Mouse (Mus musculus) heart, adult 2 months (tissue): Measurements from ENCODE around the gene Heatr4. TPM values are rescaled to one million over a fixed set of nuclear protein-coding genes. Genes with fewer than 3 reads are reported as not detected.
"Not testable (repeated sequence)": the region's sequence is repeated elsewhere in the genome, so short reads cannot be mapped to it uniquely, and the experiment has no call there.

Experiments
- DNase-seq, 2 experiments: peaks; one replicate each; pipeline ENCODE4 v3.0.0; 2021
- H3K27ac ChIP-seq: fragments of 200-600 bp; 2 replicates; pipeline ENCODE4 v1.8.1; 2022
- H3K27me3 ChIP-seq: fragments of 200-500 bp; 2 replicates; pipeline ENCODE4 v1.6.1; 2012; ENCODE audit warnings: mild to moderate bottlenecking, low read length, inconsistent platforms, mixed read lengths; ENCODE audit not compliant: control insufficient read depth, insufficient read depth
- H3K36me3 ChIP-seq: fragments of 200-500 bp; 2 replicates; pipeline ENCODE4 v1.6.1; 2012; ENCODE audit warnings: low read length, inconsistent platforms; ENCODE audit not compliant: control insufficient read depth, insufficient read depth
- H3K4me1 ChIP-seq: fragments of 200-500 bp; 2 replicates; pipeline ENCODE4 v1.6.1; 2011; ENCODE audit warnings: low read length; ENCODE audit not compliant: control insufficient read depth, insufficient read depth
- H3K4me3 ChIP-seq: fragments of 200-600 bp; 2 replicates; pipeline ENCODE4 v1.8.1; 2022
- H3K79me2 ChIP-seq: fragments of 200-500 bp; replicated peaks from 2 replicates; pipeline ENCODE4 v1.6.1; 2012; ENCODE audit warnings: mild to moderate bottlenecking, inconsistent platforms, low read length, moderate library complexity, mixed read lengths; ENCODE audit not compliant: control insufficient read depth, insufficient read depth
- H3K9ac ChIP-seq: fragments of 200-500 bp; 2 replicates; pipeline ENCODE4 v1.6.1; 2012; ENCODE audit warnings: low read depth, mild to moderate bottlenecking, control low read depth, inconsistent platforms, low read length, mixed read lengths
- CTCF ChIP-seq: fragments of 200-600 bp; IDR thresholded peaks from 2 replicates; pipeline ENCODE4 v1.8.1; 2022; ENCODE audit warnings: antibody characterized with exemption, mild to moderate bottlenecking, moderate library complexity
- EP300 ChIP-seq: fragments of 200-500 bp; IDR thresholded peaks from 2 replicates; pipeline ENCODE4 v1.6.1; 2011; ENCODE audit warnings: low read depth, low read length, control low read depth; ENCODE audit not compliant: insufficient read depth
- POLR2A ChIP-seq: fragments of 200-500 bp; IDR thresholded peaks from 2 replicates; pipeline ENCODE4 v1.6.1; 2011; ENCODE audit warnings: mild to moderate bottlenecking, low read depth, low read length, control low read depth; ENCODE audit not compliant: insufficient read depth
- WGBS: fragments of 180-500 bp; shearing (Covaris S2); methylation state at CpG from one replicate; pipeline ENCODE4 v1.1.7; 2018; 5-methylcytosine and 5-hydroxymethylcytosine counted together
- intact Hi-C: fragments of 180-260 bp; cut with DNase I; formaldehyde crosslinking; loops from one replicate; pipeline ENCODE4 v1.15.1; 2025
- polyA plus RNA-seq: library from polyadenylated mRNA; depleted of rRNA; stranded (reverse); fragments of >200 nt; gene quantifications from 2 replicates; pipeline ENCODE4 v1.2.3, GENCODE M21; 2012
- total RNA-seq, 2 experiments: library from RNA; stranded (reverse); gene quantifications; 2 replicates each; pipeline ENCODE4 v1.2.3; 2021

Heatr4 gene
- total and polyA plus RNA-seq, 3 experiments, result not detected

DNA sequence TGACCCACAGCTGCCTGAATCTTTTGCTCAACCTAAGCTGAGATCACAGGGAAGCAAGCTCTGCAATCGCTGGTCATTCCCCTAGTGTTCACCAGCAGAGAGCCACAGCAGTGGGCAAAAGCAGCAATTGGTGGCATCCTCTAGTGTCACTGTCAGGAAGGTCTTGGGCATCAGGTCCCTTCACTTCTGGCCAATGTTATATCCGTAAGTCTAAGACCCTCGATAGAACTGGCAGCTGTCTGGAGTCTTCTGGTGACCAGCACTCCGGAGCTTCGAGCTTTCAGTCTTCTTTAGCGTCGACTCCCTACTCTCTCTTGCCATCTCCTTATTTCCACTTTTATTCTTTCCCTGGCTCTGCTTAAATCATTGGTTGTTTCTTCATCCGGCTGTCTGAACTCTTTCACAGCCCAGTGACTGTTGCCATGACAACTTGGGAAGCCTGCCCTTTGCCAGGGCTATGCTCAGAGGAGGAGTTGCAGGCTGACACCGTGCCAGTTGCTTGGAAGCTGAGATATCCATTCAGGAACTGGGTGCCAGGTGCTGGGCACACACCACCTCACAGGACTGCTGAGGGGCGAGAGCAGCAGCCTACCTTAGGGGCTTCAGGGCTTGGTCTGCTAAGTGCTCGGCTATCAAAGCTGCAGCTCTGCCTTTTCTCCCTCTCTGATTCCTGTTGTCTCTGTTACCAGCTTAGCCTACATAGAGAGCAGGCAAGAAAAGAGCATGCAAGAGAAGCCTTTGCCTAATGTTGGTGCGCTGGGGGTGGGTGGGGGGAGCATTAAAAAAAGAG lies 26.8 kb upstream of the Heatr4 start:
- Histone ChIP-seq H3K27ac (no peak overlapping the region), H3K36me3 (no peaks in the 10 kb centered on the region), H3K4me3 (no peak overlapping the region), H3K79me2 (no peaks in the 10 kb centered on the region), H3K27me3 (no peaks in the 10 kb centered on the region), H3K9ac (no peak overlapping the region), H3K4me1 (peaks cover 2% of the 10 kb centered on the region)
- DNase-seq, result peak; percentile 55 to 72
- TF ChIP-seq POLR2A (no peak), EP300 (no peak), CTCF (no peak)
- WGBS, result 45% methylated on average over 12 of the region's 12 CpGs
- intact Hi-C loops, result no loop called here

DNA sequence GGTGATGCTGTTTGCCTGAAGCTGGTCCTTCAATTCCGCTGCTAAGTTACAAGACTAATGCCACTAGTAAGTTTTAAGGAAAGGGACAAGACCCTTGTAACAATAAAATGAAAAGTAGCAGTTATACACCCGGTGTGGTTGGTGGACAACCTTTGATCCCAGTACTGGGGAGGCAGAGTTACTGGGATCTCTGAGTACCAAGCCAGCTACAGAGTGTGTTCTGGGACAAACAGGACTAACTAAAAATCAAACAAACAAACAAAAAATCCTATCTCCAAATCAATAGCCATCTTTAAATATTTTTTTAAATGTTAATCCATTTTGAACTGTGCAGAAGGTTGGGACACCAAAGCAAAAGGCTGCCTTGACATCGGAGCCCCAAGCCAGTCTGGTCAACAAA lies 25.5 kb upstream of the Heatr4 start:
- WGBS, result 89% methylated on average over 3 of the region's 3 CpGs
- TF ChIP-seq EP300, result no peak
- TF ChIP-seq CTCF, result no peak
- TF ChIP-seq POLR2A, result no peak
- Histone ChIP-seq H3K36me3 (no peaks in the 10 kb centered on the region), H3K79me2 (no peaks in the 10 kb centered on the region), H3K4me1 (peaks cover 2% of the 10 kb centered on the region), H3K4me3 (peak overlapping the region; percentile 56), H3K9ac (no peak overlapping the region), H3K27me3 (no peaks in the 10 kb centered on the region), H3K27ac (no peak overlapping the region)
- DNase-seq, result no peak
- intact Hi-C loops, result no loop called here

DNA sequence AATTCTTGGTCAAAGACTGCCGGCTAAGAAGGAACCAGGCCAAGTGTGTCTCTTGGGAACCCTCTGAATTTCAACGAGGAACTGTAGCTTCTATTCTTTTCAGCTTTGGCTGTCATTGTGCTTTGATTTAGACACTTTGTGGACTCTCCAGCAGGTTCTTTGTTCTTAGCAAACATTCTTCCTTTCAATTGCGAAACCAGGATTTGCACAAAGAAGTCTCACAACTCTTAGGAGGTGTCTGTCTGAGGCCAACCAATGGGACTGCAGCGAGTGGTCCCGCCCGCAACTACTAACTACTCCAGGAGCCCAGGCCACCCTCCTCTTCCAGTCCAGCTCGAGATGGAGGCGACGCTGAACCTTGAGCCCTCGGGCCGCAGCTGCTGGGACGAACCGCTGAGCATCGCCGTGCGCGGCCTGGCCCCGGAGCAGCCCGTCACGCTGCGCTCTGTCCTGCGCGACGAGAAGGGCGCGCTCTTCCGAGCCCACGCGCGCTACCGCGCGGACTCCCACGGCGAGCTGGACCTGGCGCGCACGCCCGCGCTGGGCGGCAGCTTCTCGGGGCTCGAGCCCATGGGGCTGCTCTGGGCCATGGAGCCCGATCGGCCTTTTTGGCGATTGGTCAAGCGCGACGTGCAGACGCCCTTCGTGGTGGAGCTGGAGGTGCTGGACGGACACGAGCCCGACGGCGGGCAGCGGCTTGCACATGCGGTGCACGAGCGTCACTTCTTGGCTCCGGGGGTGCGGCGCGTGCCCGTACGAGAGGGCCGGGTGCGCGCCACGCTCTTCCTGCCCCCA lies 24.7 kb upstream of the Heatr4 start, which contains the start of gene Acot1:
Gene Acot1 (plus strand): TSS at position 320 of the 795 bp plus-strand sequence.
- Histone ChIP-seq H3K9ac (peak within 1 kb of the TSS; percentile 46), H3K4me3 (peak within 1 kb of the TSS; percentile 56), H3K27ac (peak within 1 kb of the TSS; percentile 45)
- intact Hi-C loops, result loop anchor here (2.0 kb wide), 1 partner anchor 21 kb away; no protein-coding TSS in a partner anchor
- peak; percentile 76 for TF ChIP-seq POLR2A
- 2% methylated on average over 63 of the region's 70 CpGs for WGBS
- not testable (repeated sequence) for H3K4me1 ChIP-seq, H3K36me3 ChIP-seq, H3K27me3 ChIP-seq, H3K79me2 ChIP-seq
- DNase-seq, result peak; percentile 76 to 84

DNA sequence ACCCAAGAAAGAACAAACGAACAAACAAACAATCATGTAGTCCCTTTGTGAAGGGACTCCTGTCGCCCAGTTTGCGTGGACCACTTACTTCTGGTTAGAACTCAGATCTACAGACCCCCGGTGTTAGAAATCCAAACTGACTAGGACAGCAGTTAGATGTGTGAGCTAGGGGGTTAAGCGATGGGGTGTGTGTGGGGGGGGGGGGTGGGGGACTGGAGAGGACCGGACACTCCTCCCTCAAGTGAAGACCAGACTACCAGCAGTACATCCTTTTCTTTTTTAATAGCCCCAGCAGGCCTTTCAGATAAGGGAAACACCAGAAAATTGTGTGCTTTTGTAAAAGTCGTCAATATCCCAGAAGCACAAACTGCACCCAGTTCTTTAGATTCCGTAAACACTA lies 24.1 kb upstream of the Heatr4 start:
- no peak for TF ChIP-seq EP300
- no peak for TF ChIP-seq CTCF
- TF ChIP-seq POLR2A, result no peak
- Histone ChIP-seq H3K4me3 (peak overlapping the region; percentile 56; the same call in 1 of the 2 replicates), H3K36me3 (no peaks in the 10 kb centered on the region), H3K27ac (peak overlapping the region; percentile 45), H3K79me2 (no peaks in the 10 kb centered on the region), H3K9ac (no peak overlapping the region), H3K27me3 (no peaks in the 10 kb centered on the region), H3K4me1 (peaks cover 2% of the 10 kb centered on the region)
- DNase-seq, result no peak
- intact Hi-C loops, result loop anchor here (2.0 kb wide), 1 partner anchor 20 kb away; no protein-coding TSS in a partner anchor
- 58% methylated on average over 8 of the region's 8 CpGs for WGBS

GRCm38 (mm10) chr12:84008251-84008650 lies 23.6 kb upstream of the Heatr4 start:
- no peaks in the 10 kb centered on the region for H3K36me3 ChIP-seq
- no peaks in the 10 kb centered on the region for H3K27me3 ChIP-seq
- intact Hi-C loops, result loop anchor here (2.0 kb wide), 1 partner anchor 19 kb away; no protein-coding TSS in a partner anchor
- DNase-seq, result no peak
- 93% methylated on average over 12 of the region's 12 CpGs for WGBS
- no peak overlapping the region for H3K4me3 ChIP-seq
- H3K4me1 ChIP-seq, result peaks cover 2% of the 10 kb centered on the region
- H3K79me2 ChIP-seq, result no peaks in the 10 kb centered on the region
- H3K27ac ChIP-seq, result no peak overlapping the region
- TF ChIP-seq EP300, result no peak
- no peak for TF ChIP-seq POLR2A
- no peak for TF ChIP-seq CTCF
- no peak overlapping the region for H3K9ac ChIP-seq
